Mouse (Mus musculus) thymus, adult 2 months (tissue): Measurements from ENCODE around the gene Comt. TPM values are rescaled to one million over a fixed set of nuclear protein-coding genes. Genes with fewer than 3 reads are reported as not detected.

ENCODE experiments used
- DNase-seq: peaks from one replicate; pipeline ENCODE4 v3.0.0; 2021
- H3K27ac ChIP-seq: fragments of 200-500 bp; 2 replicates; pipeline ENCODE4 v1.5.1; 2012; ENCODE audit warnings: low read length, control low read depth; ENCODE audit not compliant: control insufficient read depth, insufficient read depth
- H3K27me3 ChIP-seq: fragments of 200-500 bp; 2 replicates; pipeline ENCODE4 v1.6.1; 2012; ENCODE audit warnings: mild to moderate bottlenecking, low read length, moderate library complexity, mixed read lengths; ENCODE audit not compliant: control insufficient read depth, insufficient read depth
- H3K36me3 ChIP-seq: fragments of 200-500 bp; 2 replicates; pipeline ENCODE4 v1.6.1; 2012; ENCODE audit warnings: mild to moderate bottlenecking, low read length, moderate library complexity; ENCODE audit not compliant: control insufficient read depth, insufficient read depth
- H3K4me1 ChIP-seq: fragments of 200-500 bp; replicated peaks from 2 replicates; pipeline ENCODE4 v1.6.1; 2012; ENCODE audit warnings: low read length; ENCODE audit not compliant: control insufficient read depth, insufficient read depth
- H3K4me3 ChIP-seq: fragments of 200-500 bp; 2 replicates; pipeline ENCODE4 v1.5.1; 2012; ENCODE audit warnings: mild to moderate bottlenecking, low read length, control low read depth, moderate library complexity; ENCODE audit not compliant: control insufficient read depth, insufficient read depth
- CTCF ChIP-seq: fragments of 200-500 bp; IDR thresholded peaks from 2 replicates; pipeline ENCODE4 v1.5.1; 2012; ENCODE audit warnings: mild to moderate bottlenecking, control low read depth, low read length, moderate library complexity, borderline replicate concordance; ENCODE audit not compliant: control insufficient read depth, poor library complexity, insufficient read depth; ENCODE audit errors: extremely low read depth
- POLR2A ChIP-seq: fragments of 200-500 bp; IDR thresholded peaks from 2 replicates; pipeline ENCODE4 v1.6.1; 2012; ENCODE audit warnings: mild to moderate bottlenecking, low read length, control low read depth, moderate library complexity; ENCODE audit not compliant: control insufficient read depth, poor library complexity, insufficient read depth; ENCODE audit errors: extremely low read depth
- WGBS: fragments of 180-500 bp; shearing (Covaris S2); methylation state at CpG from one replicate; pipeline ENCODE4 v1.1.7; 2018; 5-methylcytosine and 5-hydroxymethylcytosine counted together
- polyA plus RNA-seq: library from polyadenylated mRNA; depleted of rRNA; stranded (reverse); fragments of >200 nt; gene quantifications from 2 replicates; pipeline ENCODE4 v1.2.3, GENCODE M21; 2012

Comt gene
- polyA plus RNA-seq, 1 experiment: 108 TPM

DNA sequence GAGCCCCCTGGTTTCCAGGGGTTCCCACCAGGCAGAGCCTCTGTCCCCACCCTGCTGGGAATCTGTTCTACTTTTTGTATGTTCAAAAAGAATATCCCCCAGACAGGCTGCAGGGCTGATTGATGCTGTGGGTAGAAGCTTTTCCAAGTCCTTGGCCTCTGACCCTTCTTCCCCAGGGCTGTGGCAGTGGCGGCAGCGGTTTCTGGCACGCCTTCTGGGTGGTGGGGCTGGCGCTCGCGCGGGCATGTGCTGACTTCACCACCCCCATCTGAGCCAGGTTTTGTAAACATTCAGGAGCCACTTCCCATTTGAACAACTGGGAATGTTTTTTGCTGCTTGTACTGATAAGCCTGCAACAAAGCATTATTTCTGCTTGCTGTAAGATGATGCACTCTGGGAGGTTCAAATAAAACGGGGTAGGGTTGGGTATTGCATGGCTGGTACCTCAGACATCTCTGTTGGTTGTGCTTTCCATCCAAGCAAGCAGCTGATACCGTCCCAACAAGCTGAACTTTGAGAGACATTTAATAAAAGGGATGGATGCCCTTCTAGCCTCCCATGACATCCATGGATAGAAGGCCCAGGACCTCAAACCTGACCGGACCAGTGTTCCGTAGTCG, 32.8 kb upstream of the Comt start:
- H3K27ac ChIP-seq: peak overlapping the region; percentile 93
- WGBS: 5% methylated on average over 12 of the region's 12 CpGs
- TF ChIP-seq CTCF: no peak
- no peak for TF ChIP-seq POLR2A
- H3K4me3 ChIP-seq: peak overlapping the region; percentile 45
- no peaks in the 10 kb centered on the region for H3K27me3 ChIP-seq
- peak; percentile 64 for DNase-seq
- no peaks in the 10 kb centered on the region for H3K36me3 ChIP-seq
- peaks cover 78% of the 10 kb centered on the region for H3K4me1 ChIP-seq

DNA sequence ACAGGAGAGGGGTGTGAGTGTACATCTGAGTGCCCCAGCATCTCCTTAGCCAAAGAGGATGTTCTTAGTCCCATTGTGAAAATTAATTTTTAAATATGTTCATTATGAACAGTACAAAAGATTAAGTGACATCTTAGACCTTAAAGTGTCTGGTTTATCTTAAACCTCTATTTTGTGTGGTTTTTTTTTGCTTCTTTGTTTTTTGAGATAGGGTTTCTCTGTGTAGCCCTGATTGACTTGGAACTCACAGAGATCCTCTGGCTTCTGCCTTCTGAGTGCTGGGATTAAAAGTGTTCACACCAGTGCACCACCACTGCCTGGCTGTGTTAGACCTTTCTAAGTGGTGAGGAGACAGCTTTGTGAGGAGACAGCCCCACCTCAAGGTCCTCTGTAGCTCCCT, 32.0 kb upstream of the Comt start:
- peak overlapping the region; percentile 51 for H3K27ac ChIP-seq
- DNase-seq: no peak

DNA sequence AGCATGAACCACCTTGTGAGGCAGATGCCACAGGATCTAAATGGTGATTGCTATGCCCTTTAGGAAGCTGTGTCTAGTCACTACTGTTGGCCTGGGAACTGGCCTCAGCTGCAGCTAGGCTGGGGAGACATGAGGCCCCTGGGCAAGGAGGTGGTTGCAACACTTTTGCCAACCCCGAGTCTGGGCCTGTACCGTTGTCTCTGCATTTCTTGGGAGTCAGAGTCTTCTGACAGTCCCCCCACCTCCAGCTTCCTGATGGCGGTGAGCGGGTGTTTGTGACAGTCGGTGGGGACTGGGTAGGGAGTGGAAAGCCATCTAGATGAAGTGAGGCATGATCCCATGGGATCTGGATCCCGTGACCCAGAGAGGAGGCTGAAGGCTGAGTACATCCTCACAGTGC, 28.8 kb upstream of the Comt start:
- peak; percentile 18 for DNase-seq
- H3K36me3 ChIP-seq: no peaks in the 10 kb centered on the region
- H3K4me3 ChIP-seq: no peak overlapping the region
- TF ChIP-seq CTCF (no peak), POLR2A (no peak)
- peaks cover 80% of the 10 kb centered on the region for H3K4me1 ChIP-seq
- no peaks in the 10 kb centered on the region for H3K27me3 ChIP-seq
- 82% methylated on average over 6 of the region's 6 CpGs for WGBS
- H3K27ac ChIP-seq: no peak overlapping the region

More for the DNA sequence above, 32.0 kb upstream of the Comt start:
- TF ChIP-seq CTCF (no peak), POLR2A (no peak)
- no peaks in the 10 kb centered on the region for H3K27me3 ChIP-seq
- H3K36me3 ChIP-seq: no peaks in the 10 kb centered on the region
- H3K4me3 ChIP-seq: no peak overlapping the region
- H3K4me1 ChIP-seq: peaks cover 80% of the 10 kb centered on the region

DNA sequence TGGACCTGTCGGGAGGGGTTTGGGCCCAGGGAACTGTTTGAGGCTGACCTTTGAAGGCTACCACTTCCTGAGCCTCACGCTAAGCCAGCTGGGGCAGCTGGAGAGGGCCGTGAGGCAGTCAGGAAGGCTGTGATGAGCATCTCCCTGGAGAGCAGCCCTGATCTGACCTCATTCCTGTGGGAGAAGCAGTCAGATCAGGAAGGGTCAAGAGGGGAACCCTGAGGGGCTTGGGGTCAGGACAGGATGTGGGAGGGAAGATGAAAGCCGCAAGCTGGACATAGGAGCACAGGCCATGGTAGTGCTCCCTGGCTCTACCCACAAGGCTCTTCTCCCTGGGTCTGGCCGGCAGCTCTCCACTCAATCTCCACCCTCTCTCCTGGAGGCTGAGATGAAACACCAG, 27.2 kb upstream of the Comt start:
- peaks cover 69% of the 10 kb centered on the region for H3K4me1 ChIP-seq
- H3K36me3 ChIP-seq: no peaks in the 10 kb centered on the region
- DNase-seq: no peak
- no peak overlapping the region for H3K27ac ChIP-seq
- WGBS: 55% methylated on average over 5 of the region's 5 CpGs
- H3K4me3 ChIP-seq: no peak overlapping the region
- no peaks in the 10 kb centered on the region for H3K27me3 ChIP-seq
- TF ChIP-seq CTCF: no peak

GRCm38 (mm10) chr16:18452361-18452862, 25.8 kb upstream of the Comt start:
- 82% methylated on average over 8 of the region's 8 CpGs for WGBS
- DNase-seq: no peak

DNA sequence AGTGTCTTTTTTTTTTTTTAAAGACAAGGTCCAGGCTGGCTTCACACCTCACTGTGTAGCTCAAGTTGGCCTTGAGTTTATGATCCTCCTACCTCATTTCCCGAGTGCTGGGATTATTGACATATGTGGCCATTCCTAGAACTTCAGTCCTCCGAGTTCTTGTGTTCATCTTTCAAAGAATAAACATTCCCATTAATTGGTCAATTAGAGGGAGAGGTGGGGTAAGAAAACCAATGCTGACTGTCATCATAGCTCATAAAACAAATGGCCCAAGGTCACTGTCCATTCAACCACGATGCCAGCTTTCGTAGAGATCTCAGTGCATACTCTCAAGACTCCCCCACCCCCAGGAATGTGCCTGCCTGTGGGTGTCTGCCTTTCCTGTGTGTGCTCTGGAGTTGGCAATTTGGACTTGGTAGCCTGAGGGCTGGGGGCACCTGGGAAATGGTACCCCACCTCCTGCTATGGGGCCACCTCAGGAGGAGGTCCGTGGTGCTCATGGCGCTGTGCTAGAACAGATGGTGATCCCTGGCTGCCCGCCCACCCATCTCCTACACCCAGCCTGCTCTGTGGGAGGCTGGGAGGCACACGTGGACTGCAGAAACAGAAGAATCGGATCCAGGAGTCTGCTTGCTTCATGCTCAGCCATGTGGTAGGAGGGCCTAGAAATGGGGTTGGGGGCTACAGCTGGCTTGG, 25.0 kb upstream of the Comt start:
- no peak for TF ChIP-seq CTCF
- no peak for TF ChIP-seq POLR2A
- H3K4me1 ChIP-seq: peaks cover 52% of the 10 kb centered on the region
- WGBS: 94% methylated on average over 9 of the region's 9 CpGs
- no peak overlapping the region for H3K27ac ChIP-seq
- no peak overlapping the region for H3K4me3 ChIP-seq
- H3K36me3 ChIP-seq: no peaks in the 10 kb centered on the region
- no peak for DNase-seq
- H3K27me3 ChIP-seq: no peaks in the 10 kb centered on the region

More at GRCm38 (mm10) chr16:18452361-18452862, 25.8 kb upstream of the Comt start:
- Histone ChIP-seq H3K27ac (no peak overlapping the region), H3K4me3 (no peak overlapping the region), H3K36me3 (no peaks in the 10 kb centered on the region), H3K4me1 (peaks cover 56% of the 10 kb centered on the region), H3K27me3 (no peaks in the 10 kb centered on the region)
- no peak for TF ChIP-seq CTCF
- no peak for TF ChIP-seq POLR2A
